Mouse (Mus musculus): Measurements from ENCODE around the gene Slc22a23.

The Slc22a23 gene

DNA sequence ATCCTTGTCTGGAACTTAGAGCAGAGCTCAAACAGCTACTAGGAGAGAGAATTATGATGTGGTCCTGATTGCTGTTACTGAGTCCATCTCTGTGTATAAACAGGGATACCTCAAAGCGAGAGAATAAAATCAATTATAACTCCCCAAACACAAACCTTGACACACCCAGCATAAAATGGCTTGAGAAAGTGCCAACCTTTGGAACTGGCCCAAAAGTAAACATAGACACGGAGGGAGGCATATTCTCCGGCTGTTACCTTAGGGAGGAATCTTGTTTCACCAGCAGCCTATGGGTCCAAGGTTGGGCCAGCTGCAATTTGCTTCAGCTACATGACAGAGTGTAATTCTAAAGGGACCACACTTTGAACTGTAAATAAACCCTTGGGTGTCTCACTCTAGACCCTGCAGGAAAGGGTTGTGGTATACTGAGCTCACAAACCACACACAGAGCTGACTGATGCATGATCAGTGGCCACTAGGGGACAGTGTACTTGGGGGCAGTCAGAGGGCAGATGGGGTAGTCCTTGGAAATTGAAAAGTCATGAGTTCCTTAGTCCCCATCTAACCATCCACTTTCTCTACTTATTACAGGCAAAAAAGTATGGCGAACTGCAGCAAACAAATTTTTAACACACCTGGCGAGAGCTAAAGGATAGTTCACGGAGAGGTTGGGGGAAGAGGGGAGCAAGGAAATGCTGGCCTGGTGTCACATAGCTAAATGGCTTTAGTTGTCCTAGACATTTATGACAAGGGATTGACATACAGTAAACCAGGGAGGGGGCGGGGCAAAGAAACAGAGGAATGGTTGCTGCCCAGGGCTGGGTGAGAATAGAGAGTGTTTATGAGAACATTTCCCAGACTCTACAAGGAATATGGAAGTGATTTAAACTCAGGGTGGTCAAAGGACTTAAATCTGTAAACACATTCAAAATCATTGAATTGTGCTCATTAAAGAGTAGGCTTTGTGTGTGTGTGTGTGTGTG is 45.3 kb downstream of the Slc22a23 start:
- DNase-seq (ENCODE audit: low spot score): no peak

DNA sequence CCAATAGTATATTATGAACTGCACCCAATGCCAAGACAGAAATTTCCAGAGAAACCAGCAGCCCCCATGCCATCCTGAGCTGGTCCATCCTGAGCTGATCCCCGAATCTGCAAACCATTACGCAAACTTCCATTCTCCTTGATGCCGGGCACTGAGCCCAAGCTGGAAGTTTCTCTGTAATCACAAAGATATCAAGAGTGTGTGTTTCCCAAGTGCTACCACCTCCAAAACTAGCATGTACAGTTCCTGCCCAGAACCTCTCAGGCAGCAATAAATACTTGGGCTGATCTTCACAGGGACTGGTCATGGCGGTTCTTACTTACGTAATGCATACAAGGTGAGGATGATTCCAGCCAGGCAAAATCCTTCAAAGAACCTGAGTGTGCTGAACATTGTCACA is 46.3 kb downstream of the Slc22a23 start:
- DNase-seq (ENCODE audit: low spot score): no peak

DNA sequence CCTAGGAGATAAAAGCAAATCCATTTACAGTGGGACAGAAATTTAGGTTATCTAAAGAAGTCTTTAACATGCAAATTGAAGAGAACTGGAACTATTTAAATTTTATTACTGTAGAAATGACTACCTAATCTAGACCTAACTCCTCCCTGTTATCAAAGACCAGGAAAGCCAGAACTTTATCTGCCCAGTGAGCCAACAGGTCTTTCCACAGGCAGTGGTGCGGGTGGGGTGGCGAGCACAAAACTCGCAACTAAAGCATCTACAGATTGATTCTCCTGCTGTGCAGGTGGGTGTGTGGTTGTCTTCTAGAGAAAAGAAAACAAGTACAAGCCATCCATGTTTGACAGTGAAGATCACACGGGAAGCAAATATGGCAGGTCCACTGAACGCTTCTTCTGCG is 46.9 kb downstream of the Slc22a23 start:
- DNase-seq (ENCODE audit: low spot score): no peak

DNA sequence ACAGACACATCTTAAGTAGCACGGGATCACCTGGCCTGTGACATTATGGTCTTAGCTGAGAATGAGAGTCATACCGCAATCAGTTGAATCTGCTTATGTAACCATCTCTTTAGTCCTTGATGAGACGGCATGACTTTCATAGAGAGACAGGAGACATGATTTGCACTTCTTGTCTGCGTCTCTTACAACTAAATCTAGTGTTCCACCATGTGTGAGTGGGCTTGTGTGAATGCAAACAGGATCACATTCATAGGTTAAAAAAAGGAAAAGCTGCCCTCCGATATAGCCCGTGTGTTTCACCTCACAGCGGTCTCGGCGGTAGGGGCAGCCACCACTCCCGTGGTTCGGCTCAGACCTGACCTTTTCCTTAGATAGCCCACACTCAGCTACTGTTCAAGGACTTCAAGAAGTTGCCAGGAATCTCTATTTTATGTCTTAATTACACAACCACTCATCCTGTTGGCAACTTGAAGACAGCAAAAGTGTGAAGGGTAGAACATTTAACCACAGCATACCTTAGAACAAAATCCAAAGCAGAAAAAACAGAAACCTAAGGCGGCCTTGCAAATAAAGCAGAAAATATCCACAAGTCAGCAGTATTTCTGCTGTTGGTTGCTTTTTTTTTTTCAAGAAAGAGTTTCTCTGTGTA is 49.1 kb downstream of the Slc22a23 start:
- no peak for DNase-seq (ENCODE audit: low spot score)

DNA sequence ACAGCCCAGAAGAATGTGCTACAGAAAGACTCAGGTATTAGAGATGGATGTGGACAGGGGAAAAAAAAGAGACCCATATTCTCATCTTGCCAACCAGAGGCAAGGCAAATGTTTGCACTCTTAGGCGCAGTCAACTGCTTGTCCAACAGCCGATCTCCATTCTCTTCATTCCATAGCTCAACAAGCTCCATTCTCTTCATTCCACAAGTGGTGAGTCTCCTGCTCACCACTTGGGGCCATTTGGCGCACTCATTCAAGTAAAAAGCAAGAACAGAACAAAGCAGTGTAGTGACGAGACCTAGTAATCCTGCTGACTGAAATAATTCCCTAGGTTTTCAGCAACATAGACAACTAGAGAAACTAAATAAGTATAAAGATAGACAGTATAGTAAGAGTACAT is 50.8 kb downstream of the Slc22a23 start:
- no peak for DNase-seq (ENCODE audit: low spot score)

DNA sequence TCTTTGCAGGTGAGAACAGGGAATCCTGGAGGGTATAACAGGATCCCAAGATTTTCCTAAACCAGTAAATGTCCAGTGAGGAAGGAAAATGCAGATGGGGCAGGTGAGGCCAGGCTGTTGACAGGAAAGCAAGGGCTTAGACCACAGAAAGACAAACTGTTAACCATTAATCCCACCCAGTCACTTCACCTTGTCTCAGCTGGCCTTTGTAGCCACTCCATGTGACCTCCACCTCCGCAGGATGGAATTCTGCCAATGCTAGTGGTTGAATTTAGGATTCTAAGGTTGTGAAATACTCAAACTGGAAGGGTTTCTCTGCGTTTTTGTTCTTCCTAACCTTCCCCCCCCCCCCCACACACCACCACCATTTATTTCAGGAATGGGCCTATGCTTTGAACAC is 52.9 kb downstream of the Slc22a23 start:
- DNase-seq (ENCODE audit: low spot score): no peak

DNA sequence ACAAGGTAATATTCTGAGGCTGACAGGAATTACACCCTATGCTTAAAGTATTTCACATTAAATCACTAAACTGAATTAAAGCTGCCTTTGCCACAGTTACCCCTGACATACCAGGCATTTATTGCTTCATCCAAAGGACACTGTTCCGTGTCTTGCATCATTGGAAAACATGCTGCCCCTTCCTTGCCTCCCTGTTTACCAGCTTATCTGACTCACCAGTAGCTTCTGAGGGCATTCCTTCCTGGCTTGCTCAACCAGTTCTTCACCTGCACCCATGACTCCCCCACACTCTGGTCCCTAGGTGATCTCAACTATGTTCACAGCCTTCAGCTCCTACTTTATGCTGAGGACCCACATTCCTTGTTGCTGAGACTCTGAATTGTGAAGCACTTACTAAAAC is 54.6 kb downstream of the Slc22a23 start:
- no peak for DNase-seq (ENCODE audit: low spot score)

DNA sequence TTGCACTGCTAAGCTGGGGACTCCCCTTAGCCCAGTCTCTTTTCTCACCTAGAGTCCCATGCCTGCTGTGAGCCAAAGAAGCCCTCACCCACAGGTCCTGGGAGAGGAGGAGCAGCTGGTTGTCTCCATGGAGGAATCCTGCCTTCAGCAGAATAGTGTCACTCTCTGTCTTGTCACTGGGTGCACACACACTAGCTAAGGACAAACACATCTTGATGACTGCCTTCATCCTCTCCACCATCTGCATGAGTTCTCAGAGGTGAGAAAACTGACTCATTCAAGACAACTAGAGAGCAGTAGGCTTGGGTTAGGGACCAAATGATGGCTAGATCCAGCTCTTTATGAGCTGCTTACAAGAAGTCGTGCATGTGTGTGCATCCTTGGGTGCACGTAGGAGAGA is 55.4 kb downstream of the Slc22a23 start:
- DNase-seq (ENCODE audit: low spot score): no peak

DNA sequence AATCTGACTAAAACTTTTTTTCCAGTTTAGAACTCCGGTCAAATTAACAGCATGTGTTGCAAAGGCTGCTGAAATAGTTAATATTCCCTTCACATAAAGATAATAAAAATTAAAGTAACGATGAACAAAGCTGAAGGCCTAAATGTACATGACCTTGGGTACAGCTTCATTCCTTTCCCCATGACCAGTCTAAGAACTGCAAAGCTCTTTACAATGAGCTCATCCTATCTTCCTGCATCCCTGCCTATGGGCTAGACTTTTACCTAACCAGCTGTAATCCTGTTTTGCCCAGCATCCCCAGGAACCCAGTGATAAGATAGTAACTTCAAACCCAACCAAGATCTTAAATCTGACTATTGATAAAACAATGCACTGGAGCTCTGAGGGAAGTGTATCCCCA is 56.9 kb downstream of the Slc22a23 start:
- no peak for DNase-seq (ENCODE audit: low spot score)

DNA sequence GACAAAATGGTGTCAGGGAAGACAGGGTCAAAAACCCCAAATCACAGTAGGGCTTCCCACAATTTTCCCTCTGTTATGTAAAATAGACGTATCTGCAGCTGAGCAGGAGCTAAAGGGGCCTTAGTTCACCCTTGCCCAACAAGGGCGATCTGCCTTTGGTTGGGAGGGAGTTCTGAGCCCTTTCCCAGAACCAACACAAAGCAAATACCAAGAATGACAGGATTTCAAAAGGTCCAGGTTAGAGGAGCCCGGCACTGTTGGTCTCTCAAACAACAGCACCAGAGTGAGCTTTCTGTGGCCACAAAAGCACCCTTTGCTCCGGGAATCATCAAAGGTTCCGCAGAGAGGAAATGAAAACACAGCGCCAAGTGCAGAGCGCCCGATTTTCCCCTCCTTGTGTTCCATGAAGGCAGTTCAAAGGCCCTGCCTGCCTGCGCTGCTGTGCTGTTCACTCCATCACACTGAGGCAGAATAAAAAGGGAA is 57.3 kb downstream of the Slc22a23 start:
- DNase-seq (ENCODE audit: low spot score): no peak

DNA sequence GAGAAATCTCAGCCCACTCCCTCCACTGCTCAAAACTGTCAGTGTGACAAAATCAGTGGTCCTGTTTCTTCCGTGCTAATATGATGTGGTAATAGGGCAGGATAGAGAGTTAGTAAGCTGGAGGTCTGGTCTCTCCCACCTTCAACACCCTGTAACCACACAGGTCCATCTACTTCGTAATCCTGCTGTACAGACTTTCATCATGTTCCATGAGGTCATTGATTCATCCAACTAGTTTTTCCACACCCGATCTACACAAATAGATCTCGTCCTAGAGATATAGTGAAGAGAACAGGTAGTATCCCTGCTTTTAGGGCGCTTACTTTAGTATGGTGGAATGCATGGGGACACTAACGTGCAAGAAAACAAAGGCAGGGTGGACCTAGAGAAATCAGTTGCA is 63.6 kb downstream of the Slc22a23 start:
- no peak for DNase-seq (ENCODE audit: low spot score)

DNA sequence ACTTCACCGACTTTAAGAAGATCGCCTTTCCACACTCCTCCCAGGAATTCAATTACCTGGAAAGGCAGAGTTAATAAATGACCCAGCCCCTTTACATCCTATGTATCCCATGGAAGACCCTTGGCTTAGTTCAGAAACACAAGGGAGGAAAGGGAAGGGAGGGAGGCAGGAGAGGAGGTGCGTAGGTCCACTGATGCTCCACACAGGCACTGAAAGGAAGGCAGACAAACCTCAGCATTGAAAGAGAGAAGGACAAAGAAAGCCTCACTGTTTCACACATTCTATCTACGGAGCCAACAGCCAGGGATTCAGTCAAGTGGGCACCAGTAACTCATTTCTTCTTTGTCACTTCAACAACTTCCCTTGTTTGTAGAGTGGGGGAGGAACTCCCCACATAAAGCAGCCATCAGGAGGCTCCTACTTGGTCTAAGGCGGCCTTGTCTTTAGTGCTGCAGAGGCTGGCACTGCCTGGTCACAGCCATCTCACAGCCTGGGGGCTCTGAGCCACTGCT is 66.2 kb downstream of the Slc22a23 start:
- no peak for DNase-seq (ENCODE audit: low spot score)

DNA sequence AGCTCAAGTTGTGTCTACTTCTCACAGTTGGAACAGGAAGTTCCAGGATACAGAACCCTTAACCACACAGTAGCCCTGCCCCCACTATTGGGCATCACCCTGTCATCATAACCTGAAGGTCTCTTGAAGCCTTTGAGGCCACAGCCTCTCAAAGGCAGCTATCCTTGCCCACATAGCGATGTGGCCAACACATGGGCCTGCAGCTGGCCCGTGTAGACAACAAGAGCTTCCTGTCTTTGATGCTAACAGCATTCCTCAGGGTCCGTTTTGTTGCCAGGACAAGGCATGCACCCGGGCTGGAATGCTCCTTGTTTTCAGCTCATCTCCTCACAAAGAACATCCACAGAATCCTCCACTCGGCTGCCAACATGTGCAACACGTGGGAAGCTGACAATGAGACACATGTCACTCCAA is 66.7 kb downstream of the Slc22a23 start:
- no peak for DNase-seq (ENCODE audit: low spot score)

DNA sequence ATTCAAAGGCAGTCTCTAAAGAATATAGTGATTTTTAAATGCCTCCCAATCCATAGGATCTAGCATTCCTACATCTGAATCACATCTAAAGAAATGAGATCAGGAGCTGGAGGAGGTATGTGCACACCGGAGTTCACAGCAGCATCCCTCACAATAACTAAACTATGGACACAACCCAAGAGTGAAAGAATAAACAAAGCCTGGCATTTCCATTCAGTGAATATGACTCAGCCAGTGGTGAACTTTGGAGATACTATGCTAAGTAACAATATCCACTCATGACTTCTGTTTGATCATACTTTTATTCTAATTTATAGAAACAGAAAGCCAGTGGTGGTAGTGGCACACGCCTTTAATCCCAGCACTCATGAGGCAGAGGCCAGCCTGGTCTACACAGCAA is 67.4 kb downstream of the Slc22a23 start:
- no peak for DNase-seq (ENCODE audit: low spot score)

DNA sequence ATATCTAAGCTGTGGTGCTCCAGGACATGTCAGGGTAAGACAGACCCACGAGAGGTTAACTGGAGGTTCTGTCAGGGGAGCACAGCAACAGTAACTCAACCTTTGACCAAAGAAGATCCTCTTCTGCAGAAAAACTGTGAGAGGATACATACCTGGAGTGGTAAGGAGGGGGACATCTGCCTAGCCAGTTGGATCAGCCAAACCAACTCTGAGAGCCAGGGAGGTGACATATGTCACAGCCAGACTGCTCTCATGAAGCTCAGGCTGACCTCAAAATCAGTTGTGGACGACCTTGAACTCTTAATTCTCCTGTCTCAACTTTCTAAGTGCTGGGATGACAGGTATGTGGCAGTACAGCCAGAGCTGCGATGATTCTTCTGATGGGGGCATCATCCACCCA is 68.0 kb downstream of the Slc22a23 start:
- no peak for DNase-seq (ENCODE audit: low spot score)

DNA sequence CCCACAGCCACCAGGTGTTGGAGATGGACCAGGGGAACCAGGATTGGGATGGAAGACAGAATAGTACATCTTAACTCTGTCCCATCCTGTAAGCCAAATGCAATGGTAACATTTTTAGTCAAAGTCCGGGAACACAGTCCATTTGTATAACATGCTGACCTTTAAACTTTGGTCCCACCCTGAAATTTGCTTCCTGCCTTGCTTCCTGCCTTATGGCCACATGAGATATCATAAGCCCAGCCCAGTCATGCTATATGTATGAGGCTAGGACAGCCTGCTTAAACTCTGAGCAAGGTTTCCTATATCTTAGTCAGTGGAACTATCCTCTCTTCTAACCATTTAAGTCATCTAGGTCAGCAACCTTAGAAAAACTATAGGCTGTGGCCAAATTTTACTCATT is 70.1 kb downstream of the Slc22a23 start:
- no peak for DNase-seq (ENCODE audit: low spot score)

DNA sequence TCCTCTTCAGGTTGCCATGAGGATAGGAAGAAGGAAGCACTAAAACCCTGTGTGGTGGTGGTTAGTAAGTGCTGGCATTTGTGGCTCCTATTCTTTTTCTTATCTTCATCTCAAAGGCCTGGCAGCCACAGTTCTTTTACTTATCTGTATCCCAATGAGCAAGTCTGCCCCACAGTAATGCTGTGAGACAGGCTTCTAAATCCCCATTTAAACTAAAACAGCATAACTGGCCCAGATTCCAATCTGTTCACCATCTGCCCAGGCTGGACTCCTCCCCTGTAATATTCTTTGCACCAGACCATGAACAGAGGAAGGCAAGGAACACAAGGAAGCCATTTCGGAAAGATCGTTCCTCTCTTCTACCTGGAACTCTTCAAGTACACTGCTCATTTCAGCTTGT is 70.6 kb downstream of the Slc22a23 start:
- DNase-seq (ENCODE audit: low spot score): no peak

DNA sequence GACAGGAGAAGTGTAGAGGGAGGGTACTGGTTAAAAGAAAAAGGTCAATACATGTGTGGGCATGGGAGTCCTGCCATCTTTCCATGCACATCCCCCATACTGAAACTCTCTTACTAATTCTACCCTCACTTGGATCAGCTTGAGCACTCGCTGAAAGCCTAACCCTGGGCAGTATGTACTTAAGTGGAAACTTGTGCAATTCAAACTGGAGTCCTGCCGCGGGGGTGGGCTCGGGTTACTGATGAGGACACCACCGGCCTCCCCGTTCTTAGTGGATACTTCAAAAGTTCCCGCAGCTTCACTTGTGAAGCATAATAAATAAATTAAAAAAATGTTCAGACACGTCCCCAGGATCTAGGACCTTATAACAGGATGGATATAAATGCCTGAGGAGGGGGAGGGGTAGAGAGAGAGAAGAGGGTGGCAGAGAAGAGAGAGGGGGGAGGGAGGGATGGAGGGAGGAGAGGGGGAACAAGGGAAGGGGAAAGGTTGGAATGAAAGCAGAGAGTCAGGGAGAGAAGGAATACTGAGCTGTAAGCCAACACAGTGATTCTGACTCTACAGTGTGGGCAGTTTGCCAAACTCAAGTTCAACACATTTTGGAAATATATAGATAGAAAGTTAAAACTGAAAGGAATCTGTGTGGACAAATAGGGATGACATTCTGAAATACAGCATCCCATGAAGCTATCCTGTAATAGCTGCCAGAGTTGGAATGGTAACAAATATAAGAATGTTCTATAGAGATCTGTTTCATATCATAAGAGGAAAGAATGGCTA is 72.5 kb downstream of the Slc22a23 start:
- no peak for DNase-seq (ENCODE audit: low spot score)

DNA sequence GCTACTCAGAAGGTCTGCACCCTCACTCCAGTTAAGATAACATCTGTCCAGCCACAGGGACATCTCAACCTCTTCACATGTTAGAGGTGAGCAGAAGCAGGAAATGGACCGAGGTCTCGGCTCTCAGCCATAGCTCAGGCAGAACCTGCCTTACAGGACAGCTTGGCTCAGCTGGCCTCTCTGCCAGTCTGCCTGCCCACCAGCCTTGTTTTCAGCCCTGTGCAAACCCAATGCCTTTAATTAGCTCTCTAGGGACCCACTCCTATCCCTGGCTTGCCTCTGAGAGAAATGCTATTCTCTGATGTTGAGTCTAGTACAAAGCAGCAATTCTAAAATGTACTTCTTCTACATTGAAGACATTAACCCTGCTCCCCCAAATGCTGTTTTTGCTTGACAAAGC is 73.3 kb downstream of the Slc22a23 start:
- no peak for DNase-seq (ENCODE audit: low spot score)

DNA sequence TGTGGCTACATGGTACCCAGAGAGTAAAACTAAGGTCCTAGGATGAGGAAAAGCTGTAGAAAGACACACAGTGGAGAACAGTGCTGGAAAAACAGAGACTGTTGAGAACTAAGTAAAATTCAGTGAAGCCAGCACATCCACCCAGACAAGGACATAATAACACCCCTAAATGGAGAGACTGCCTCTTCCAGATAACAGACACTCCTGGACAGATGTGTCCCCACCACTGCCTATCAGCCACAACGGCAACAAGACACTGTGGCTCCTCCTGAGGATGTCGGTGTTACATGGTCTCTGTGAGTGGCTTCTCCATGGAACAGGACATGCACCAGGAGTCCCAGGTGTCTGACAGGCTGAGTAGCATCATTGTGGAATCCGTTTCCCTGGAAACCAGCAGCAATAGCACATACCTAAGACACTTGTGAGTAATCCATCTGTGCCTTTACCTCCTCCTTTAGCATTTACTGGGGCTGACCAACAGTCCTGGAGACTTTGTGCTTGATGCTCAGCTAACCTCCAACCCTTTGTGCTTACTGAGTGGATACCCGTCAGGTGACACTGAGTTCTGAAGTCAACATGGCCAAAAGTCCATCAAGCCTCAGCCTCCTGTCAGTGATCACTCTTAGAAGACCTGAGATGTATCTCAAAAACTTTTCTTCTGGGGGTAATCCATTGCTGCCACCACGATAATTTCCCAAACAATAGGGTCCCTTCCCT is 73.9 kb downstream of the Slc22a23 start:
- no peak for DNase-seq (ENCODE audit: low spot score)

DNA sequence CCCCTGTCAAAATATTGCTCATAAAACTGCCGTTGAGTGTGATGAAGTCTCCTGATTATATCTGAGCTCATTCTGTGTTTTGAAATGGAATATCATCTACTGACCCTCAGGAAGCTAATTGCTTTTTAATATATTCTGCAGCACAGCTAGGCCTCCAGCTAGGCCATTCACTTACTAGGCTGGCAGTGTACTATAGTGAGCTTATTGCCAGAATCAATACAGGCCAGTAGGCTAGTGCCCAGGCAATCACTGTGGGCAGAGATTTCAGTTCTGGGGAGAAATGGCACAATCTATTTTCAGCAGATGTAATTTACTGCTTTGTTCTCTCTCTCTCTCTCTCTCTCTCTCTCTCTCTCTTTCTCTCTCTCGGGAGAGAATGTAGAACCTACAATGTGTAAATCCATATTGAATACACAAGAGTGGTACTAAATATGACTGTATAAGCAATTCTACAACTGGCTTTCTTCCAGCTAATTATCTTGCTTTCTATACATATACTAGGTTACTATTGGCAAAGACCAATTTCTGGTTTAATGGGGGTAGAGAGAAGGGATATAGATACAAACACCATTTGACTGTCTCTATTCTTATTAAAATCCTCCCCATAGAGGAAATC is 75.5 kb downstream of the Slc22a23 start:
- no peak for DNase-seq (ENCODE audit: low spot score)
